Mouse (Mus musculus) Patski (cell line): ENCODE results near the gene Cidec. TPM values are rescaled to one million over a fixed set of nuclear protein-coding genes. Genes with fewer than 3 reads are reported as not detected.
A peak's percentile ranks its signal among the peaks of the same experiment; 100 is the strongest.

ENCODE experiments used
- ATAC-seq: fragments of 100-300 bp; one replicate; pipeline ENCODE4 v1.8.0; 2021
- CTCF ChIA-PET: fragments of 350-600 bp; sonication (Branson Sonifier 250); formaldehyde crosslinking; loops from one replicate; lab custom pipeline; 2022; ENCODE audit warnings: inconsistent platforms; lab: Charles Lee
- POLR2A ChIA-PET: fragments of 350-600 bp; sonication (Branson Sonifier 250); formaldehyde crosslinking; loops from one replicate; lab custom pipeline; 2022; ENCODE audit warnings: antibody characterized with exemption, inconsistent platforms; lab: Charles Lee
- DNase-seq: peaks from one replicate; pipeline ENCODE4 v3.0.0-alpha.2; 2011; ENCODE audit warnings: low read depth, low spot score
- H3K27me3 ChIP-seq: fragments of 371-371 bp; one replicate; pipeline ENCODE4 v1.5.1; 2021
- CTCF ChIP-seq: fragments of 100-300 bp; IDR thresholded peaks from one replicate; pipeline ENCODE4 v1.5.1; 2021
- in situ Hi-C: fragments of 300-500 bp; cut with MboI; formaldehyde crosslinking; loops from 3 replicates; pipeline ENCODE4 v1.11.1; 2018; ENCODE audit warnings: low pct_unique_long_range_greater_than_20kb, mixed read lengths
- polyA plus RNA-seq: library from polyadenylated mRNA; unstranded; gene quantifications from one replicate; pipeline ENCODE4 v1.2.3, GENCODE M21; 2021

Gene Cidec
- polyA plus RNA-seq, 1 experiment from 2014 or later: not detected

GRCm38 (mm10) chr6:113438721-113439430, 3.3 kb upstream of the Cidec start:
- ATAC-seq (no peak), DNase-seq (no peak)
- no peaks in the 10 kb centered on the region for H3K27me3 ChIP-seq
- in situ Hi-C loops: no loop called here
- ChIA-PET CTCF (interaction anchor here (7.8 kb wide), 1 partner anchor 29 kb away, joined by 82 read pairs; the partner anchor contains the start of gene Il17rc), POLR2A (interaction anchor here (0.6 kb wide), 1 partner anchor 122 kb away, joined by 3 read pairs; no protein-coding TSS in a partner anchor)
- no peak for TF ChIP-seq CTCF

- TF ChIP-seq CTCF: no peak
- ChIA-PET CTCF (interaction anchor here (1.6 kb wide), 1 partner anchor 18 kb away, joined by 3 read pairs; the partner anchor contains the start of gene Rpusd3), POLR2A (no interaction called here)
- ATAC-seq (no peak), DNase-seq (no peak)
- H3K27me3 ChIP-seq: no peaks in the 10 kb centered on the region
- in situ Hi-C loops: no loop called here
Observed at GRCm38 (mm10) chr6:113437135-113437534, 1.6 kb upstream of the Cidec start.

- ChIA-PET CTCF (no interaction called here), POLR2A (no interaction called here)
- DNase-seq (no peak), ATAC-seq (no peak)
- TF ChIP-seq CTCF: no peak
- in situ Hi-C loops: no loop called here
- H3K27me3 ChIP-seq: no peaks in the 10 kb centered on the region
Observed at GRCm38 (mm10) chr6:113434691-113435090, 869 bp downstream of the Cidec start.

GRCm38 (mm10) chr6:113433661-113434060, 1.9 kb downstream of the Cidec start:
- in situ Hi-C loops: no loop called here

GRCm38 (mm10) chr6:113431801-113432200, 3.8 kb downstream of the Cidec start:
- CTCF ChIA-PET: interaction anchor here (0.6 to 1.0 kb wide), 2 partner anchors 24 to 49 kb away, joined by 3 read pairs; no protein-coding TSS in a partner anchor
- no peak for TF ChIP-seq CTCF
- ATAC-seq (no peak), DNase-seq (no peak)
- H3K27me3 ChIP-seq: no peaks in the 10 kb centered on the region
- in situ Hi-C loops: no loop called here
- POLR2A ChIA-PET: no interaction called here

More at GRCm38 (mm10) chr6:113433661-113434060, 1.9 kb downstream of the Cidec start:
- no peak for TF ChIP-seq CTCF
- no peak for DNase-seq
- ChIA-PET CTCF (no interaction called here), POLR2A (no interaction called here)
- no peak for ATAC-seq
- H3K27me3 ChIP-seq: no peaks in the 10 kb centered on the region

GRCm38 (mm10) chr6:113430846-113431245, 4.7 kb downstream of the Cidec start:
- peak; percentile 27 for ATAC-seq
- ChIA-PET CTCF (interaction anchor here (1.5 to 1.6 kb wide), 2 partner anchors 9 to 11 kb away, joined by 4 read pairs; no protein-coding TSS in a partner anchor), POLR2A (no interaction called here)
- no peak for TF ChIP-seq CTCF
- in situ Hi-C loops: no loop called here
- no peaks in the 10 kb centered on the region for H3K27me3 ChIP-seq
- DNase-seq: no peak

- no peak for TF ChIP-seq CTCF
- no peak for DNase-seq
- no peak for ATAC-seq
- H3K27me3 ChIP-seq: no peaks in the 10 kb centered on the region
- CTCF ChIA-PET: interaction anchor here (0.8 to 1.6 kb wide), 3 partner anchors 10 to 11 kb away, joined by 3 to 4 read pairs (median 4); partner anchors contain the start of gene Rpusd3
- in situ Hi-C loops: no loop called here
- POLR2A ChIA-PET: no interaction called here
Observed at GRCm38 (mm10) chr6:113429965-113430364, 5.6 kb downstream of the Cidec start.

- no peaks in the 10 kb centered on the region for H3K27me3 ChIP-seq
- no peak for TF ChIP-seq CTCF
- in situ Hi-C loops: no loop called here
- DNase-seq (no peak), ATAC-seq (no peak)
- CTCF ChIA-PET: no interaction called here
- POLR2A ChIA-PET: no interaction called here
Observed at GRCm38 (mm10) chr6:113428006-113428405, 7.6 kb downstream of the Cidec start.

GRCm38 (mm10) chr6:113427397-113427796, 8.2 kb downstream of the Cidec start:
- in situ Hi-C loops: no loop called here
- DNase-seq (no peak), ATAC-seq (no peak)
- H3K27me3 ChIP-seq: no peaks in the 10 kb centered on the region
- ChIA-PET POLR2A (interaction anchor here (0.8 kb wide), 1 partner anchor 110 kb away, joined by 5 read pairs; no protein-coding TSS in a partner anchor), CTCF (interaction anchor here (0.8 kb wide), 1 partner anchor 12 kb away, joined by 3 read pairs; no protein-coding TSS in a partner anchor)
- no peak for TF ChIP-seq CTCF

GRCm38 (mm10) chr6:113426696-113427095, 8.9 kb downstream of the Cidec start:
- POLR2A ChIA-PET: no interaction called here

GRCm38 (mm10) chr6:113424187-113424586, 11.4 kb downstream of the Cidec start:
- H3K27me3 ChIP-seq: no peaks in the 10 kb centered on the region
- ATAC-seq (no peak), DNase-seq (no peak)
- no peak for TF ChIP-seq CTCF
- CTCF ChIA-PET: no interaction called here
- POLR2A ChIA-PET: no interaction called here
- in situ Hi-C loops: no loop called here

More at GRCm38 (mm10) chr6:113426696-113427095, 8.9 kb downstream of the Cidec start:
- ATAC-seq (no peak), DNase-seq (no peak)
- in situ Hi-C loops: no loop called here
- no peak for TF ChIP-seq CTCF
- no peaks in the 10 kb centered on the region for H3K27me3 ChIP-seq
- CTCF ChIA-PET: interaction anchor here (0.8 kb wide), 1 partner anchor 11 kb away, joined by 3 read pairs; no protein-coding TSS in a partner anchor
